14 mouse cellular contexts compared by ENCODE assay signal in genomic region chr5:118494649-118495477, GRCm38 (mm10).
DNase-seq lines count a peak whose midpoint lies in the region; ATAC-seq and TF ChIP-seq lines count a peak whose summit lies in the region.
"Had no signal": no experiment of that assay in that cellular context is flagged by ENCODE, and none has a peak within 500 bp of the region (broad histone marks: within the 10 kb centered on the region; RNA-seq: fewer than 3 reads in every experiment).

No protein-coding gene starts in this region.

- no peak for TF ChIP-seq CTCF in CH12.LX (conservative IDR thresholded peaks at IDR 0.05 in 1 of 2, IDR thresholded peaks at IDR 0.05 in 1 of 2; ENCODE audit: low read depth in 2 of 2, low read length in 2 of 2)

- H3K4me3 ChIP-seq in CH12.LX (replicated peaks in 1 of 3; ENCODE audit: low read depth in 2 of 3, low read length in 2 of 3, poor library complexity in 1 of 3): no peak overlapping the region
- H3K4me3 ChIP-seq in embryonic facial prominence, embryonic 14.5 days (ENCODE audit: low read depth, low read length): no peak overlapping the region
- H3K4me3 ChIP-seq in liver, embryonic 15.5 days (replicated peaks): no peak overlapping the region
- no peak overlapping the region for H3K4me3 ChIP-seq in midbrain, embryonic 13.5 days (replicated peaks)
- H3K4me3 ChIP-seq: erythroblast, embryonic 14.5 days had no signal

- TF ChIP-seq POLR2A in CH12.LX (IDR thresholded peaks at IDR 0.05; ENCODE audit: low read depth, low read length): no peak

- no peak overlapping the region for H3K9ac ChIP-seq in CH12.LX (ENCODE audit: insufficient read depth, low read depth)
- no peak overlapping the region for H3K9ac ChIP-seq in embryonic facial prominence, embryonic 14.5 days (ENCODE audit: low read depth, low read length)
- peak overlapping the region; percentile 5; the same call in 1 of the 2 replicates for H3K9ac ChIP-seq in liver, embryonic 15.5 days
- no peak overlapping the region for H3K9ac ChIP-seq in midbrain, embryonic 13.5 days (replicated peaks)
- H3K9ac ChIP-seq: lung, embryonic 14.5 days had no signal

- TF ChIP-seq EP300 in CH12.LX (IDR thresholded peaks at IDR 0.05; ENCODE audit: low read length): peak; percentile 78

- dilution Hi-C loops in CH12.LX (cut with MboI; ENCODE audit: extremely low pct_ligation_motif_present, extremely low pct_unique_long_range_greater_than_20kb, low sequenced_read_pairs): no loop called here

- 61% methylated on average over 7 of the region's 7 CpGs for WGBS in embryonic facial prominence, embryonic 14.5 days
- WGBS in liver, embryonic 15.5 days (ENCODE audit: insufficient replicate concordance): 35% methylated on average over 7 of the region's 7 CpGs
- WGBS in midbrain, embryonic 13.5 days: 73% methylated on average over 7 of the region's 7 CpGs

- peaks cover 13% of the 10 kb centered on the region for H3K9me3 ChIP-seq in CH12.LX (replicated peaks; ENCODE audit: low read length)
- H3K9me3 ChIP-seq in embryonic facial prominence, embryonic 14.5 days (ENCODE audit: control insufficient read depth, low read length): no peaks in the 10 kb centered on the region
- peaks cover 13% of the 10 kb centered on the region for H3K9me3 ChIP-seq in liver, embryonic 15.5 days (replicated peaks)
- H3K9me3 ChIP-seq in midbrain, embryonic 13.5 days: no peaks in the 10 kb centered on the region

- ATAC-seq in embryonic facial prominence, embryonic 14.5 days (ENCODE audit: low read depth): 0 out of 2 replicates have a peak, but pooled peaks have one; percentile 33
- ATAC-seq in liver, embryonic 15.5 days (ENCODE audit: insufficient read depth): peak; percentile 69; the same call in 1 of the 2 replicates
- ATAC-seq in midbrain, embryonic 13.5 days: no peak
- ATAC-seq: inflammation-experienced regulatory T-cells, adult 6 months; Patski had no signal

- TF ChIP-seq RAD21 in CH12.LX (IDR thresholded peaks at IDR 0.05; ENCODE audit: low read depth, low read length): no peak

- H3K4me2 ChIP-seq in CH12.LX (ENCODE audit: insufficient read depth, low read depth, poor library complexity, severe bottlenecking): peak overlapping the region; percentile 25; the same call in 1 of the 2 replicates
- no peak overlapping the region for H3K4me2 ChIP-seq in embryonic facial prominence, embryonic 14.5 days (ENCODE audit: low read depth, low read length)
- H3K4me2 ChIP-seq in liver, embryonic 15.5 days: no peak overlapping the region
- no peak overlapping the region for H3K4me2 ChIP-seq in midbrain, embryonic 13.5 days (replicated peaks)
- H3K4me2 ChIP-seq: lung, embryonic 14.5 days had no signal

- peaks cover 24 to 57% of the 10 kb centered on the region in 2 experiments for H3K4me1 ChIP-seq in CH12.LX (ENCODE audit: control insufficient read depth in 1 of 2, insufficient read depth in 2 of 2)
- peaks cover 5% of the 10 kb centered on the region for H3K4me1 ChIP-seq in embryonic facial prominence, embryonic 14.5 days (ENCODE audit: control insufficient read depth, insufficient read depth, low read length)
- H3K4me1 ChIP-seq in liver, embryonic 15.5 days (replicated peaks): peaks cover 56% of the 10 kb centered on the region
- peaks cover 4% of the 10 kb centered on the region; the same call in 1 of the 2 replicates for H3K4me1 ChIP-seq in midbrain, embryonic 13.5 days (replicated peaks)

- in situ Hi-C loops in CH12.LX (cut with MboI; ENCODE audit: low pct_ligation_motif_present, low pct_unique_long_range_greater_than_20kb, low sequenced_read_pairs): no loop called here

- DNase-seq in 3T3-L1 (ENCODE audit: low read depth, low spot score) (peak; percentile 36), CH12.LX (ENCODE audit: extremely low read depth) (peak; percentile 95)
- peak; percentile 50 for DNase-seq in embryonic facial prominence, embryonic 14.5 days (ENCODE audit: low spot score)
- DNase-seq in frontal cortex, postnatal 10 days (ENCODE audit: low spot score in 2 of 2): no peak
- DNase-seq in frontal cortex, adult 2 months (ENCODE audit: extremely low spot score in 1 of 2, low spot score in 1 of 2): no peak
- DNase-seq in thymus, postnatal 36 days: no peak
- DNase-seq: cerebellum, adult 18-20 months; lung, embryonic 14.5 days had no signal

- H3K27me3 ChIP-seq in CH12.LX (replicated peaks): no peaks in the 10 kb centered on the region
- no peaks in the 10 kb centered on the region for H3K27me3 ChIP-seq in embryonic facial prominence, embryonic 14.5 days (replicated peaks; ENCODE audit: control insufficient read depth, insufficient read depth, low read length)
- 0 out of 2 replicates have a peak, but pooled peaks cover 9% of the 10 kb centered on the region for H3K27me3 ChIP-seq in liver, embryonic 15.5 days
- H3K27me3 ChIP-seq in midbrain, embryonic 13.5 days: no peaks in the 10 kb centered on the region
- H3K27me3 ChIP-seq: Patski had no signal

- H3K36me3 ChIP-seq in CH12.LX (replicated peaks in 1 of 2; ENCODE audit: control insufficient read depth in 1 of 2, insufficient read depth in 1 of 2, low read length in 1 of 2): no peaks in the 10 kb centered on the region
- H3K36me3 ChIP-seq in embryonic facial prominence, embryonic 14.5 days (ENCODE audit: control insufficient read depth, insufficient read depth, low read length): no peaks in the 10 kb centered on the region
- H3K36me3 ChIP-seq in liver, embryonic 15.5 days (replicated peaks): no peaks in the 10 kb centered on the region; the same call in 1 of the 2 replicates
- no peaks in the 10 kb centered on the region for H3K36me3 ChIP-seq in midbrain, embryonic 13.5 days

- peak overlapping the region; percentile 68 for H3K27ac ChIP-seq in CH12.LX (ENCODE audit: insufficient read depth, low read depth)
- H3K27ac ChIP-seq in embryonic facial prominence, embryonic 14.5 days (replicated peaks; ENCODE audit: low read depth, low read length): no peak overlapping the region
- peak overlapping the region; percentile 55 for H3K27ac ChIP-seq in liver, embryonic 15.5 days (replicated peaks)
- no peak overlapping the region for H3K27ac ChIP-seq in midbrain, embryonic 13.5 days
- H3K27ac ChIP-seq: kidney, postnatal 0 days had no signal

- no peaks in the 10 kb centered on the region for H3K79me2 ChIP-seq in CH12.LX (replicated peaks; ENCODE audit: control insufficient read depth, extremely low read depth, insufficient read depth, poor library complexity, severe bottlenecking)

TF ChIP-seq in CH12.LX, 34 proteins besides CTCF, POLR2A, EP300 and RAD21 (continues in another document):
- no peak for TF ChIP-seq GABPA (IDR thresholded peaks at IDR 0.05; ENCODE audit: insufficient replicate concordance, low read depth, low read length)
- TF ChIP-seq PAX5 (IDR thresholded peaks at IDR 0.05; ENCODE audit: low read length): no peak
- no peak for TF ChIP-seq MAX (IDR thresholded peaks at IDR 0.05; ENCODE audit: low read length)
- no peak for TF ChIP-seq JUN (IDR thresholded peaks at IDR 0.05; ENCODE audit: insufficient read depth, low read depth, low read length)
- TF ChIP-seq E2F4 (IDR thresholded peaks at IDR 0.05; ENCODE audit: insufficient replicate concordance, low read depth, low read length): no peak
- TF ChIP-seq KAT2A (IDR thresholded peaks at IDR 0.05; ENCODE audit: insufficient replicate concordance, low read length): 0 out of 2 replicates have a peak, but pooled peaks have one; percentile 53
- TF ChIP-seq ZNF384 (IDR thresholded peaks at IDR 0.05; ENCODE audit: low read depth, low read length): no peak; the same call in 1 of the 2 replicates
- no peak for TF ChIP-seq USF1 (IDR thresholded peaks at IDR 0.05; ENCODE audit: low read depth, low read length)
- TF ChIP-seq MYC (IDR thresholded peaks at IDR 0.05; ENCODE audit: low read depth, low read length): no peak
- TF ChIP-seq SIN3A (IDR thresholded peaks at IDR 0.05; ENCODE audit: low read length): no peak
- TF ChIP-seq SMC3 (IDR thresholded peaks at IDR 0.05; ENCODE audit: low read depth, low read length): peak; percentile 15
- peak; percentile 86 for TF ChIP-seq ETS1 (conservative IDR thresholded peaks at IDR 0.05; ENCODE audit: low read depth, low read length)
- TF ChIP-seq TCF12 (IDR thresholded peaks at IDR 0.05; ENCODE audit: low read depth, low read length): peak; percentile 63
- TF ChIP-seq UBTF (IDR thresholded peaks at IDR 0.05; ENCODE audit: low read depth, low read length): no peak
- TF ChIP-seq CHD1 (IDR thresholded peaks at IDR 0.05; ENCODE audit: low read depth, low read length): 0 out of 2 replicates have a peak, but pooled peaks have one; percentile 30
- TF ChIP-seq MEF2A (IDR thresholded peaks at IDR 0.05; ENCODE audit: borderline replicate concordance, low read depth, low read length): peak; percentile 87
- peak; percentile 79; the same call in 1 of the 2 replicates for TF ChIP-seq CHD2 (IDR thresholded peaks at IDR 0.05; ENCODE audit: low read length)
- TF ChIP-seq NELFE (IDR thresholded peaks at IDR 0.05; ENCODE audit: low read depth, low read length): no peak
- no peak for TF ChIP-seq NRF1 (IDR thresholded peaks at IDR 0.05; ENCODE audit: low read depth, low read length)
- TF ChIP-seq IRF4 (IDR thresholded peaks at IDR 0.05; ENCODE audit: low read depth, low read length): peak; percentile 76
- no peak for TF ChIP-seq JUND (conservative IDR thresholded peaks at IDR 0.05; ENCODE audit: low read depth, low read length)
- peak; percentile 82 for TF ChIP-seq MAZ (IDR thresholded peaks at IDR 0.05; ENCODE audit: low read depth, low read length)
- no peak for TF ChIP-seq USF2 (conservative IDR thresholded peaks at IDR 0.05; ENCODE audit: low read depth, low read length)
- 0 out of 2 replicates have a peak, but pooled peaks have one; percentile 42 for TF ChIP-seq RCOR1 (conservative IDR thresholded peaks at IDR 0.05; ENCODE audit: low read depth, low read length)
- no peak for TF ChIP-seq TBP (conservative IDR thresholded peaks at IDR 0.05; ENCODE audit: low read depth, low read length)
- no peak for TF ChIP-seq POLR2AphosphoS2 (IDR thresholded peaks at IDR 0.05; ENCODE audit: low read depth, low read length)
- TF ChIP-seq ZC3H11A (IDR thresholded peaks at IDR 0.05; ENCODE audit: low read depth, low read length): no peak
- TF ChIP-seq MXI1 (IDR thresholded peaks at IDR 0.05; ENCODE audit: low read depth, low read length): peak; percentile 35; the same call in 1 of the 2 replicates
- TF ChIP-seq BHLHE40 (IDR thresholded peaks at IDR 0.05; ENCODE audit: low read depth, low read length): peak; percentile 91
- TF ChIP-seq ELF1 (IDR thresholded peaks at IDR 0.05; ENCODE audit: low read depth, low read length): peak; percentile 43
- peak; percentile 34; the same call in 1 of the 2 replicates for TF ChIP-seq ZMIZ1 (IDR thresholded peaks at IDR 0.05; ENCODE audit: low read depth, low read length)
- no peak for TF ChIP-seq ZKSCAN1 (IDR thresholded peaks at IDR 0.05; ENCODE audit: borderline replicate concordance, low read depth, low read length)
- TF ChIP-seq HCFC1 (IDR thresholded peaks at IDR 0.05; ENCODE audit: low read depth, low read length): no peak

Comparison
In these comparisons a context has a peak if more than half of its experiments do, and no peak if none do; other contexts are left out.
1. DNase-seq: peak in 3T3-L1 (single experiment), CH12.LX (single experiment) and embryonic facial prominence, embryonic 14.5 days (single experiment); none in frontal cortex, postnatal 10 days (0 of 2), frontal cortex, adult 2 months (0 of 2) and thymus, postnatal 36 days (0 of 2).
2. H3K27ac ChIP-seq: peak in CH12.LX (single experiment) and liver, embryonic 15.5 days (single experiment); none in embryonic facial prominence, embryonic 14.5 days (single experiment) and midbrain, embryonic 13.5 days (single experiment).